Mouse (Mus musculus): ENCODE measurements around the gene Aqp3.

DNA sequence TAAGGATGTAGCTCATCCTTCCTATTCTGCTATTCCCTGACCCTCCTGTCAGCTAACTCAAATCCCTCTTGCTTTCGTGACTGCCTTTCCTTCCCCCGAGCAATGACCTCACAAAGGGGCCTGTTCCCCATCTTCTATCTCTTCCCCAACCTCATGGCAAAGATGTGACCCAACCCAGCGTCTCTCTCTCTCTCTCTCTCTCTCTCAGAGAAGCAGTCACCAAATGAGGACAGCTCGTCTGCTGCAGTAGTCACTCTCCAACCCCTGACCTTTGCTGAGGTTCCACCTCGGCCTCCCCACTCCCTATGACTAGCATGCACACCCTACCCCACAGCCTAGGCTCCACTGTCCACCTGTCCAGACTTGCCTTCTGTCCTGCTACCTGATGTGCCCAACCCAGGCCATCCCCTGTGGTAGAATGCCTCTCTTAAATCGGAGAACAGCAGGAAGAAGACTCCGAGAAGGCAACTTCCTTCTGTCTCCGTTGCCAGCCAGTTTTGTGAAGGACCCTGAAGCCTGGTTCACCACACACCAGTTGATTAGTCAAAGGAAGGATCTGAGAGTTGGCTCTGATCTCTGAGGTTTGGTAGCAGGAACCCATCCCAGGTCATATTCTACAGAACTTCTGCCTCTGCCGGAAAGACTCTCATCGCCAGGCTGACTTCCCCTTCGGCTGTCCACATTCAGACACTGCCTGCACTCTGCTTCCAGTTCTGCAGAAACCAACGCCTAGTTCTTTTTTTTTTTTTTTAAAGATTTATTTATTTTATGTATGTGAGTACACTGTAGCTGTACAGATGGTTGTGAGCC, 24.8 kb downstream of the Aqp3 start:
- TF ChIP-seq CTCF (IDR thresholded peaks at IDR 0.05; ENCODE audit: low read depth): no peak
- no peak for TF ChIP-seq EP300 (IDR thresholded peaks at IDR 0.05; ENCODE audit: low read depth)

Data from liver, postnatal 0 days (tissue).